ENCODE assay signal across 13 mouse cellular contexts in genomic region chr4:41678863-41679262, GRCm38 (mm10). TPM values are rescaled to one million over a fixed set of nuclear protein-coding genes. Genes with fewer than 3 reads are reported as not detected.
A peak's percentile ranks its signal among the peaks of the same experiment; 100 is the strongest.
DNase-seq lines count a peak whose midpoint lies in the region; ATAC-seq and TF ChIP-seq lines count a peak whose summit lies in the region.
"Had no signal": no experiment of that assay in that cellular context is flagged by ENCODE, and none has a peak within 500 bp of the region (broad histone marks: within the 10 kb centered on the region; RNA-seq: fewer than 3 reads in every experiment).

No protein-coding gene starts in this region.

- no peaks in the 10 kb centered on the region for H3K36me3 ChIP-seq in heart, embryonic 14.5 days (ENCODE audit: control insufficient read depth, insufficient read depth, low read length)
- H3K36me3 ChIP-seq in midbrain, embryonic 10.5 days = peaks cover 87% of the 10 kb centered on the region
- H3K36me3 ChIP-seq in midbrain, embryonic 16.5 days (ENCODE audit: control insufficient read depth, insufficient read depth, low read length) = no peaks in the 10 kb centered on the region
- no peaks in the 10 kb centered on the region for H3K36me3 ChIP-seq in hindbrain, embryonic 15.5 days
- no peaks in the 10 kb centered on the region for H3K36me3 ChIP-seq in stomach, postnatal 0 days (ENCODE audit: control insufficient read depth, insufficient read depth, low read length)
- H3K36me3 ChIP-seq: embryonic facial prominence, embryonic 13.5 days had no signal

- H3K27me3 ChIP-seq in heart, embryonic 14.5 days (ENCODE audit: control insufficient read depth, insufficient read depth, low read length) = peaks cover 9% of the 10 kb centered on the region
- peaks cover 20% of the 10 kb centered on the region for H3K27me3 ChIP-seq in midbrain, embryonic 10.5 days (ENCODE audit: low read depth, poor library complexity, severe bottlenecking)
- no peaks in the 10 kb centered on the region for H3K27me3 ChIP-seq in midbrain, embryonic 16.5 days (ENCODE audit: control insufficient read depth, insufficient read depth, low read depth, low read length)
- H3K27me3 ChIP-seq in hindbrain, embryonic 15.5 days = no peaks in the 10 kb centered on the region
- no peaks in the 10 kb centered on the region for H3K27me3 ChIP-seq in stomach, postnatal 0 days (ENCODE audit: control insufficient read depth, insufficient read depth, low read length)
- H3K27me3 ChIP-seq: embryonic facial prominence, embryonic 13.5 days had no signal

- H3K9me3 ChIP-seq in heart, embryonic 14.5 days (ENCODE audit: control insufficient read depth, low read length) = no peaks in the 10 kb centered on the region
- no peaks in the 10 kb centered on the region for H3K9me3 ChIP-seq in midbrain, embryonic 10.5 days (replicated peaks)
- no peaks in the 10 kb centered on the region for H3K9me3 ChIP-seq in midbrain, embryonic 16.5 days (replicated peaks; ENCODE audit: control insufficient read depth, low read length, poor library complexity, severe bottlenecking)
- no peaks in the 10 kb centered on the region for H3K9me3 ChIP-seq in hindbrain, embryonic 15.5 days
- no peaks in the 10 kb centered on the region for H3K9me3 ChIP-seq in stomach, postnatal 0 days (ENCODE audit: control insufficient read depth, low read length)
- H3K9me3 ChIP-seq: embryonic facial prominence, embryonic 13.5 days had no signal

- H3K4me3 ChIP-seq in heart, embryonic 14.5 days (ENCODE audit: control insufficient read depth in 1 of 2, insufficient read depth in 1 of 2, low read depth in 1 of 2, low read length in 2 of 2) = no peak overlapping the region
- H3K4me3 ChIP-seq in midbrain, embryonic 10.5 days = no peak overlapping the region
- no peak overlapping the region for H3K4me3 ChIP-seq in midbrain, embryonic 16.5 days (ENCODE audit: low read depth, low read length)
- no peak overlapping the region for H3K4me3 ChIP-seq in hindbrain, embryonic 15.5 days
- H3K4me3 ChIP-seq in stomach, postnatal 0 days (ENCODE audit: low read depth, low read length) = no peak overlapping the region
- H3K4me3 ChIP-seq: embryonic facial prominence, embryonic 13.5 days had no signal

- H3K9ac ChIP-seq in heart, embryonic 14.5 days (ENCODE audit: low read length) = 0 out of 2 replicates have a peak overlapping the region, but pooled peaks have one; percentile 25
- H3K9ac ChIP-seq in midbrain, embryonic 16.5 days (ENCODE audit: low read depth, low read length) = no peak overlapping the region
- H3K9ac ChIP-seq in hindbrain, embryonic 15.5 days = no peak overlapping the region
- no peak overlapping the region for H3K9ac ChIP-seq in stomach, postnatal 0 days (ENCODE audit: low read length)

- intact Hi-C loops in heart, postnatal 14 days (cut with DNase I) = no loop called here

- no peak for ATAC-seq in heart, embryonic 14.5 days (ENCODE audit: insufficient number of reproducible peaks, insufficient read depth, low FRiP score, low read depth)
- no peak for ATAC-seq in midbrain, embryonic 16.5 days
- no peak for ATAC-seq in hindbrain, embryonic 15.5 days (ENCODE audit: low FRiP score, low read depth)
- no peak for ATAC-seq in stomach, postnatal 0 days (ENCODE audit: low FRiP score, low TSS enrichment)

- no peak overlapping the region; a peak in 1 of 4 replicates for H3K27ac ChIP-seq in heart, embryonic 14.5 days (replicated peaks in 1 of 2; ENCODE audit: control insufficient read depth in 1 of 2, insufficient read depth in 1 of 2, low read depth in 2 of 2, low read length in 2 of 2)
- peak overlapping the region; percentile 73 for H3K27ac ChIP-seq in midbrain, embryonic 10.5 days (replicated peaks)
- H3K27ac ChIP-seq in midbrain, embryonic 16.5 days (ENCODE audit: low read length) = no peak overlapping the region
- peak overlapping the region; percentile 25; the same call in 1 of the 2 replicates for H3K27ac ChIP-seq in hindbrain, embryonic 15.5 days (replicated peaks)
- H3K27ac ChIP-seq in stomach, postnatal 0 days (replicated peaks) = 0 out of 2 replicates have a peak overlapping the region, but pooled peaks have one; percentile 4
- H3K27ac ChIP-seq: embryonic facial prominence, embryonic 13.5 days had no signal

- 42% methylated on average over 6 of the region's 6 CpGs for WGBS in heart, embryonic 14.5 days
- WGBS in midbrain, embryonic 10.5 days = 79% methylated on average over 6 of the region's 6 CpGs
- 69% methylated on average over 6 of the region's 6 CpGs for whole genome bisulfite sequencing in midbrain, embryonic 16.5 days
- 75% methylated on average over 6 of the region's 6 CpGs for WGBS in hindbrain, embryonic 15.5 days
- 54% methylated on average over 6 of the region's 6 CpGs for WGBS in stomach, postnatal 0 days

- TF ChIP-seq CTCF in stomach, postnatal 0 days (IDR thresholded peaks at IDR 0.05; ENCODE audit: low read depth) = no peak

- peaks cover 33 to 55% of the 10 kb centered on the region in 2 experiments for H3K4me1 ChIP-seq in heart, embryonic 14.5 days (ENCODE audit: control insufficient read depth in 2 of 2, insufficient read depth in 2 of 2, low read length in 2 of 2)
- H3K4me1 ChIP-seq in midbrain, embryonic 10.5 days = peaks cover 87% of the 10 kb centered on the region
- H3K4me1 ChIP-seq in midbrain, embryonic 16.5 days (ENCODE audit: control insufficient read depth, insufficient read depth, low read length) = peaks cover 42% of the 10 kb centered on the region
- peaks cover 72% of the 10 kb centered on the region for H3K4me1 ChIP-seq in hindbrain, embryonic 15.5 days (replicated peaks)
- H3K4me1 ChIP-seq in stomach, postnatal 0 days (replicated peaks; ENCODE audit: control insufficient read depth, insufficient read depth) = 0 out of 2 replicates have a peak, but pooled peaks cover 2% of the 10 kb centered on the region

- DNase-seq in heart, postnatal 14 days = no peak
- DNase-seq in midbrain, embryonic 10.5 days (ENCODE audit: low spot score) = no peak
- DNase-seq in stomach, postnatal 0 days (ENCODE audit: low spot score) = no peak
- no peak for DNase-seq in natural killer cell, adult 2 months (ENCODE audit: low spot score in 2 of 2)
- DNase-seq: cerebellum, adult 11 months; gastrocnemius, postnatal 10 days; lung, postnatal 4 days; right cerebral cortex, postnatal 25 days; thymus, adult 18-20 months had no signal

- H3K4me2 ChIP-seq in heart, embryonic 14.5 days (ENCODE audit: low read length) = no peak overlapping the region
- no peak overlapping the region for H3K4me2 ChIP-seq in midbrain, embryonic 16.5 days (ENCODE audit: low read length)
- no peak overlapping the region for H3K4me2 ChIP-seq in hindbrain, embryonic 15.5 days
- no peak overlapping the region for H3K4me2 ChIP-seq in stomach, postnatal 0 days (replicated peaks; ENCODE audit: low read depth)
- H3K4me2 ChIP-seq: embryonic facial prominence, embryonic 13.5 days had no signal

- no peak for TF ChIP-seq EP300 in stomach, postnatal 0 days (optimal IDR thresholded peaks at IDR 0.05)

RNA-seq across cellular contexts. Expression of gene Cntfr, which starts 18.0 kb away (rescaled TPM):
- 1.2 and 2.8 TPM in 2 replicates for polyA plus RNA-seq in heart, embryonic 14.5 days (2014; fragmentation: Nextera tagmentation; extraction: Ambion mirVana)
- 1 to 10 TPM; 2.0 to 5.1 TPM for total RNA-seq in heart, postnatal 14 days (2021)
- polyA plus RNA-seq in midbrain, embryonic 10.5 days (2016; fragmentation: Nextera tagmentation; extraction: Ambion mirVana) = 27.1 and 35.8 TPM in 2 replicates
- polyA plus RNA-seq in midbrain, embryonic 16.5 days (2015; fragmentation: Nextera tagmentation; extraction: Ambion mirVana) = 28.1 and 28.3 TPM in 2 replicates
- polyA plus RNA-seq in hindbrain, embryonic 15.5 days (2015; fragmentation: Nextera tagmentation; extraction: Ambion mirVana) = 29.1 and 33.0 TPM in 2 replicates
- polyA plus RNA-seq in stomach, postnatal 0 days (2015; fragmentation: Nextera tagmentation; extraction: Ambion mirVana) = 4.3 and 5.9 TPM in 2 replicates

RNA-seq across cellular contexts. Expression of gene Il11ra1, which starts 20.9 kb away (rescaled TPM):
- 120 and 136 TPM in 2 replicates for polyA plus RNA-seq in heart, embryonic 14.5 days (2014; fragmentation: Nextera tagmentation; extraction: Ambion mirVana)
- 10 to 100 TPM; 56.9 to 61.0 TPM for total RNA-seq in heart, postnatal 14 days (2021)
- polyA plus RNA-seq in midbrain, embryonic 10.5 days (2016; fragmentation: Nextera tagmentation; extraction: Ambion mirVana) = 69.0 TPM in 2 replicates
- polyA plus RNA-seq in midbrain, embryonic 16.5 days (2015; fragmentation: Nextera tagmentation; extraction: Ambion mirVana) = 31.5 and 36.3 TPM in 2 replicates
- 39.4 and 41.6 TPM in 2 replicates for polyA plus RNA-seq in hindbrain, embryonic 15.5 days (2015; fragmentation: Nextera tagmentation; extraction: Ambion mirVana)
- 73.7 and 80.0 TPM in 2 replicates for polyA plus RNA-seq in stomach, postnatal 0 days (2015; fragmentation: Nextera tagmentation; extraction: Ambion mirVana)

RNA-seq across cellular contexts. Expression of gene Rpp25l, which starts 34.5 kb away (rescaled TPM):
- polyA plus RNA-seq in heart, embryonic 14.5 days (2014; fragmentation: Nextera tagmentation; extraction: Ambion mirVana) = 47.1 and 48.6 TPM in 2 replicates
- total RNA-seq in heart, postnatal 14 days (2021) = 10 to 100 TPM; 28.7 to 30.2 TPM
- 86.4 and 91.5 TPM in 2 replicates for polyA plus RNA-seq in midbrain, embryonic 10.5 days (2016; fragmentation: Nextera tagmentation; extraction: Ambion mirVana)
- polyA plus RNA-seq in midbrain, embryonic 16.5 days (2015; fragmentation: Nextera tagmentation; extraction: Ambion mirVana) = 52.3 and 52.4 TPM in 2 replicates
- polyA plus RNA-seq in hindbrain, embryonic 15.5 days (2015; fragmentation: Nextera tagmentation; extraction: Ambion mirVana) = 58.7 and 58.8 TPM in 2 replicates
- polyA plus RNA-seq in stomach, postnatal 0 days (2015; fragmentation: Nextera tagmentation; extraction: Ambion mirVana) = 38.0 and 40.2 TPM in 2 replicates

RNA-seq across cellular contexts. Expression of gene Enho, which starts 38.7 kb away (rescaled TPM):
- 3.9 and 6.3 TPM in 2 replicates for polyA plus RNA-seq in heart, embryonic 14.5 days (2014; fragmentation: Nextera tagmentation; extraction: Ambion mirVana)
- 1 to 10 TPM; 4.3 to 4.6 TPM for total RNA-seq in heart, postnatal 14 days (2021)
- polyA plus RNA-seq in midbrain, embryonic 10.5 days (2016; fragmentation: Nextera tagmentation; extraction: Ambion mirVana) = 23.2 and 31.4 TPM in 2 replicates
- polyA plus RNA-seq in midbrain, embryonic 16.5 days (2015; fragmentation: Nextera tagmentation; extraction: Ambion mirVana) = 103 and 120 TPM in 2 replicates
- 106 and 122 TPM in 2 replicates for polyA plus RNA-seq in hindbrain, embryonic 15.5 days (2015; fragmentation: Nextera tagmentation; extraction: Ambion mirVana)
- polyA plus RNA-seq in stomach, postnatal 0 days (2015; fragmentation: Nextera tagmentation; extraction: Ambion mirVana) = 50.5 and 55.4 TPM in 2 replicates

RNA-seq across cellular contexts. Expression of gene Dctn3, which starts 44.1 kb away (rescaled TPM):
- 122 and 134 TPM in 2 replicates for polyA plus RNA-seq in heart, embryonic 14.5 days (2014; fragmentation: Nextera tagmentation; extraction: Ambion mirVana)
- 10 to 100 TPM; 83.6 to 87.8 TPM for total RNA-seq in heart, postnatal 14 days (2021)
- 150 and 167 TPM in 2 replicates for polyA plus RNA-seq in midbrain, embryonic 10.5 days (2016; fragmentation: Nextera tagmentation; extraction: Ambion mirVana)
- 295 and 313 TPM in 2 replicates for polyA plus RNA-seq in midbrain, embryonic 16.5 days (2015; fragmentation: Nextera tagmentation; extraction: Ambion mirVana)
- 298 and 299 TPM in 2 replicates for polyA plus RNA-seq in hindbrain, embryonic 15.5 days (2015; fragmentation: Nextera tagmentation; extraction: Ambion mirVana)
- polyA plus RNA-seq in stomach, postnatal 0 days (2015; fragmentation: Nextera tagmentation; extraction: Ambion mirVana) = 129 TPM in 2 replicates

Comparison
In these comparisons a context has a peak if more than half of its experiments do, and no peak if none do; other contexts are left out.
1. H3K27ac ChIP-seq: peak in midbrain, embryonic 10.5 days (single experiment), hindbrain, embryonic 15.5 days (single experiment) and stomach, postnatal 0 days (single experiment); none in heart, embryonic 14.5 days (0 of 2) and midbrain, embryonic 16.5 days (single experiment).